Mouse (Mus musculus): Measurements from ENCODE around the gene Vmn1r20.
"Not testable (repeated sequence)": the region's sequence is repeated elsewhere in the genome, so short reads cannot be mapped to it uniquely, and the experiment has no call there.

Vmn1r20 gene

DNA sequence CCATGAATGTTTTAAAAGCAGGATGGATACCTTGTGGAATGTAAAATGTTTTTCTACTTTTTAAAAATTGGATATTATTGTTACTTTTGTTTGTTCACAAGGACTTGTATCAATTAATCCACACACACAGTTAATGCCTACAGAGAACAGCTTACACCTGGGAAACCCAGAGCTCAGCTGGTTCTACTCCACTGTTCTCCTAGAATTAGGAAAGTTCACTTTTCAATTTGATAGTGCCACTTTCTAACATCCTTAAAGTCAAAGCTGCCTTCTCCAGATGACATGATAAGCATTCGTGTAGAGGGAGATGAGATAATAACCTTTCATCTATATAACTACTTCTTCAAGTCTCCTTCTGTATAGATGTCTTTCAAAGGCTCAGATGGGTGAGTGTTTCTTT lies at the start of gene Vmn1r20:
TSS of gene Vmn1r20 (plus strand) at position 301 of the 400 bp plus-strand sequence.
- no peak for DNase-seq (ENCODE audit: low spot score)

DNA sequence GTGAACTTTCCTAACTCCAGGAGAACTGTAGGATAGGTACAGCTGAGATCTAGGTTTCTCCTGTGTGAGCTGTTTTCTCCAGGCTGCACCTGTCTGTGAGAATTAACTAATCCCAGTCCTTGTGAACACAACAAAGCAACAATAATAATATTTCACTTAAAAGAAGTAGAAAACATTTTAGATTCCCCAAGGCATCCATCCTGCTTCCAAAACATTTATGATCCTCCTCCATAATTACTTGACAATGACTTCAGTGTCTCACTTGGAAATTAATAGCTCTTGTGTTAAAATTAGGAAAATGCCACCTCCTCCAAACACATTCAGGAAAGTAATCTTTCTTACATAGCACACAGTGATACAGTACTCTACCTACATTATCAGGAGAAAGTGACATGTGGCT lies 33.0 kb upstream of the Vmn1r20 start, which contains the start of gene Vmn1r18:
TSS of gene Vmn1r18 (minus strand) at position 101 of the 400 bp plus-strand sequence.
- DNase-seq (ENCODE audit: low spot score), result no peak

GRCm38 (mm10) chr6:57403480-57403879 lies 25.2 kb upstream of the Vmn1r20 start, which contains the start of gene Vmn1r19:
Gene Vmn1r19, plus strand, starts transcription at chr6:57403780.
- not testable (repeated sequence) for DNase-seq (ENCODE audit: low spot score)

- DNase-seq (ENCODE audit: low spot score), result no peak
Observed at GRCm38 (mm10) chr6:57431196-57431595, 2.5 kb downstream of the Vmn1r20 start.

- not testable (repeated sequence) for DNase-seq (ENCODE audit: low spot score)
Observed at GRCm38 (mm10) chr6:57468161-57468560, 39.4 kb downstream of the Vmn1r20 start.

All from urinary bladder, postnatal 14 days (tissue).